Mouse (Mus musculus) embryonic facial prominence, embryonic 13.5 days (tissue): ENCODE measurements at regions not wholly inside any gene's neighbourhood (a gene's known extent, or its start where the extent isn't known, plus 50 kb on each side); places are given as distances from the start of the nearest gene placed in this dataset. TPM values are rescaled to one million over a fixed set of nuclear protein-coding genes. Genes with fewer than 3 reads are reported as not detected.
"Not testable (repeated sequence)": the region's sequence is repeated elsewhere in the genome, so short reads cannot be mapped to it uniquely, and the experiment has no call there.

Experiments used
- ATAC-seq: fragments of 200-750 bp; cut with Nextera tagmentation; 2 replicates; pipeline ENCODE4 v1.8.0; 2017; ENCODE audit warnings: low read depth; ENCODE audit not compliant: insufficient number of reproducible peaks, insufficient read depth, low FRiP score, low TSS enrichment
- H3K27ac ChIP-seq: fragments of 300-500 bp; sonication (generic); 2 replicates; pipeline ENCODE4 v1.5.1; 2015; ENCODE audit warnings: moderate library complexity, mild to moderate bottlenecking, inconsistent platforms
- H3K27me3 ChIP-seq: fragments of 300-500 bp; sonication (generic); 2 replicates; pipeline ENCODE4 v1.6.1; 2015; ENCODE audit warnings: mild to moderate bottlenecking, inconsistent platforms
- H3K36me3 ChIP-seq: fragments of 300-500 bp; sonication (generic); 2 replicates; pipeline ENCODE4 v1.6.1; 2015; ENCODE audit warnings: mild to moderate bottlenecking, inconsistent platforms
- H3K4me1 ChIP-seq: fragments of 300-500 bp; sonication (generic); 2 replicates; pipeline ENCODE4 v1.6.1; 2015; ENCODE audit warnings: inconsistent platforms
- H3K4me2 ChIP-seq: fragments of 300-500 bp; sonication (generic); 2 replicates; pipeline ENCODE4 v1.6.1; 2015; ENCODE audit warnings: moderate library complexity, mild to moderate bottlenecking, inconsistent platforms
- H3K4me3 ChIP-seq: fragments of 300-500 bp; sonication (generic); 2 replicates; pipeline ENCODE4 v1.5.1; 2015; ENCODE audit warnings: mild to moderate bottlenecking, inconsistent platforms
- H3K9ac ChIP-seq: fragments of 300-500 bp; sonication (generic); 2 replicates; pipeline ENCODE4 v1.6.1; 2015; ENCODE audit warnings: mild to moderate bottlenecking, inconsistent platforms
- H3K9me3 ChIP-seq: fragments of 300-500 bp; sonication (generic); 2 replicates; pipeline ENCODE4 v1.6.1; 2016; ENCODE audit warnings: inconsistent platforms
- WGBS: fragments of 180-500 bp; shearing (Covaris S2); methylation state at CpG from one replicate; pipeline ENCODE4 v1.1.7; 2015; ENCODE audit warnings: mixed read lengths; 5-methylcytosine and 5-hydroxymethylcytosine counted together
- microRNA-seq: library from miRNA; unstranded; fragments of <30 nt; microRNA quantifications from one replicate; pipeline ENCODE4, GENCODE M21; 2016

- Histone ChIP-seq H3K9me3 (no peaks in the 10 kb centered on the region), H3K9ac (no peak overlapping the region), H3K4me1 (no peaks in the 10 kb centered on the region), H3K27ac (no peak overlapping the region), H3K36me3 (no peaks in the 10 kb centered on the region), H3K4me2 (no peak overlapping the region), H3K27me3 (no peaks in the 10 kb centered on the region), H3K4me3 (no peak overlapping the region)
- 86% methylated on average over 4 of the region's 4 CpGs for WGBS
- no peak for ATAC-seq
These were observed 82.4 kb upstream of the Egfr start for GRCm38 (mm10) chr11:16669453-16670251.

GRCm38 (mm10) chr11:16670282-16670681, 81.7 kb upstream of the Egfr start:
- WGBS = 87% methylated on average over 1 of the region's 1 CpGs
- no peak overlapping the region for H3K4me3 ChIP-seq
- H3K9ac ChIP-seq = no peak overlapping the region
- H3K36me3 ChIP-seq = no peaks in the 10 kb centered on the region
- H3K4me2 ChIP-seq = no peak overlapping the region
- no peaks in the 10 kb centered on the region for H3K27me3 ChIP-seq
- ATAC-seq = no peak
- H3K9me3 ChIP-seq = no peaks in the 10 kb centered on the region
- H3K27ac ChIP-seq = no peak overlapping the region
- no peaks in the 10 kb centered on the region for H3K4me1 ChIP-seq

DNA sequence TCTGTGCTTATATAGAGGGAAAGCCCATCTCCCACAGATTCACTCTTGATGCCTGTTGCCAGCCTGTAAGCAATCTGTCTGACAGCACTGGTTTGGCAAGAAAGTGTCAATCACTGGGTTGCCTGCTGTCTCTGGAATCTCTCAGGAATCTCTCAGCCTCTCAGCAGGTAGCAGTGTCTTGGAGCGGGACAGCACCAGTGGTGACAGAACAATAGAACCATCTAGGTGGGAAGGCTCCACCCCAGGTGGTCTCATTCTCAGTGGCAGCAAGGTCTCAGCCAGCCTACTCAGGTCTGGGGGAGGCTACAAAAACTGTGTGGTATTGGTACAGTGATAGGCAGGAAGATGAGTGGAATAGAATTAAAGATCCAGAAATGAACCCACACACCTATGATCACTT, 76.1 kb upstream of the Egfr start:
- not testable (repeated sequence) for H3K27me3 ChIP-seq, H3K9me3 ChIP-seq, H3K27ac ChIP-seq, H3K4me3 ChIP-seq, H3K9ac ChIP-seq, ATAC-seq, H3K4me1 ChIP-seq, H3K36me3 ChIP-seq, H3K4me2 ChIP-seq
- WGBS = 26% methylated on average over 1 of the region's 1 CpGs

DNA sequence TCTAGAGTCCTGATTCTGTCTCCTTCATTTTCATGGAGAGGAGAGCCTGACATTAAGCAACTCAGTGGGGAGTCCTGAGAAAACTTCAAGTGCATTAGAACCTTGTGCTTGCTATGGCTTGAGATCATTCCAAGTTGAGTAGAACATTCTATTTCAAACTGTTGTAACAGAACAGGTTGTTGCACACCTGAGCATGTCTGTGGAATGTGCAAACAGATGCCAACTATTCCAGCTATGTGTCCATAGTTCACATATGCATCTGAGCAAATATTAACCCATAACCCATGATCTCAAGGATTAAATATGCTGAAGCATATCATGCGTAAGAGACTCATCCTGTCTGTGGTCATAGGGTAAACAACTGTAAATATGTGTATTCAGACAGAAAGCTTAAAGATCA, 68.5 kb upstream of the Egfr start:
- no peaks in the 10 kb centered on the region for H3K36me3 ChIP-seq
- no peak overlapping the region for H3K27ac ChIP-seq
- no peak overlapping the region for H3K4me2 ChIP-seq
- H3K4me1 ChIP-seq = no peaks in the 10 kb centered on the region
- no peak overlapping the region for H3K9ac ChIP-seq
- 79% methylated on average over 1 of the region's 1 CpGs for WGBS
- no peaks in the 10 kb centered on the region for H3K9me3 ChIP-seq
- H3K4me3 ChIP-seq = no peak overlapping the region
- no peak for ATAC-seq
- H3K27me3 ChIP-seq = no peaks in the 10 kb centered on the region

DNA sequence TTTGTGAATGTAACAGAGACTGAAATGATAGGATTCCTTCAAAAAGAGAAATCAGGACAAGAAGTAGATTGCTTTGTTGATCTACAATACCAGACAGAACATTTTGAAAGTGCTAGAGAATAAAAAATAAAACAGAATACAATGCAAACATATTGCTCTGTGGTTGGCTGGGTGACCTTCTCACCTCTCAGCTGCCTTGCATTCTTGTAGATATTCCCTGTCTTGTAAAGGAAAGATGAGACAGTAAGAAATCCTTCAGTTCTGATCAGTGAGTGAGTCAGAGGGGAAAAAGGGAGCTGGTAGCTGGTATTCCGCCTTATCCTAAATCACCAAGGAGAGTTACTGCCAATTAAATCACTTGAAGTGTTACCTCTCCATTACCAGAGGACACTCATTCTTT, 56.4 kb upstream of the Egfr start:
- 80% methylated on average over 1 of the region's 1 CpGs for WGBS
- no peak for ATAC-seq
- Histone ChIP-seq H3K4me2 (no peak overlapping the region), H3K27ac (no peak overlapping the region), H3K9ac (no peak overlapping the region), H3K27me3 (0 out of 2 replicates have a peak, but pooled peaks cover 6% of the 10 kb centered on the region), H3K9me3 (no peaks in the 10 kb centered on the region), H3K4me3 (no peak overlapping the region), H3K36me3 (no peaks in the 10 kb centered on the region), H3K4me1 (0 out of 2 replicates have a peak, but pooled peaks cover 5% of the 10 kb centered on the region)

DNA sequence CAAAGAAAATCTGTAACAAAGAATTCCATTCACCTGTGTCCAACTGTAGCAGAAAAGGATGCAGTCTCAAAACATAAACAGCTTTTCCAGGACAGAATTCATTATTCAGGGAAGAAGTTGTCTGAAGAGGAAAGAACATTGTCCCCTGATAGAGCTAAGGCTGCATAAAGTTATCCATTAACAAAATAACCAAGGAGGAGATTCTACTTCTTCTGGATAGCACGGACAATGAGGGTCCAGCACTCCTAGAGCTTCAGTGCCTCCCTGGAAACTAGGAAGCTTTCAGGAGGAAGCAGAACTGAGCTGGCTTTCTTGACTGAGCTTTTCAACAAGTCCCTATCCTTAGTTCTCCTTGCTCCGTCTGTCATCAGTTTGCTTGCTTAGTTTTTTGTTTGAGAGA, 55.2 kb upstream of the Egfr start:
- no peaks in the 10 kb centered on the region for H3K9me3 ChIP-seq
- H3K9ac ChIP-seq = no peak overlapping the region
- no peak for ATAC-seq
- no peak overlapping the region for H3K4me3 ChIP-seq
- H3K36me3 ChIP-seq = no peaks in the 10 kb centered on the region
- 0 out of 2 replicates have a peak, but pooled peaks cover 6% of the 10 kb centered on the region for H3K27me3 ChIP-seq
- H3K4me2 ChIP-seq = no peak overlapping the region
- no peak overlapping the region for H3K27ac ChIP-seq
- WGBS = 72% methylated on average over 2 of the region's 2 CpGs
- H3K4me1 ChIP-seq = peaks cover 5% of the 10 kb centered on the region; the same call in 1 of the 2 replicates

DNA sequence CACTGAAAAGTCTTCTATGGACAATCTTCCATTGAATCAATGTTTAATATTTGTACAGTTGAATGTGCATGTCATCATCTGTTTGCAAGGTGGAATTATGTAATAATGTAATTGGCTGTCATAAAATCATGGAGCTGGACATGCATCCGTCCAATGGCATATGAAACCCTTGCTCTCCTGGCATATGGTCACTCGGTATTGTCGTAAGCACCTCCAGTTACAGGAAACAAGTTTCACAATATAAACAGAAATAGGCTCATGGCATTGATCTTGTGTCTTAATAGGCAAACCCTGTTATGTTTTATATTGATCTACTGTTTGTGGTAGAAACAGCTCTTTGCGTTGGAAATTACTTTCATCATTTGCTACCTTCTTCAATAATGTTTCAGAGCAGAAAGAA, 50.2 kb upstream of the Egfr start:
- ATAC-seq = no peak
- 92% methylated on average over 4 of the region's 4 CpGs for WGBS
- H3K27ac ChIP-seq = no peak overlapping the region
- peaks cover 13% of the 10 kb centered on the region for H3K27me3 ChIP-seq
- no peaks in the 10 kb centered on the region; the same call in 1 of the 2 replicates for H3K4me1 ChIP-seq
- no peak overlapping the region for H3K4me2 ChIP-seq
- H3K36me3 ChIP-seq = no peaks in the 10 kb centered on the region
- H3K9ac ChIP-seq = no peak overlapping the region
- H3K9me3 ChIP-seq = no peaks in the 10 kb centered on the region
- H3K4me3 ChIP-seq = no peak overlapping the region

Small RNAs in the stretch of these regions (microRNA-seq; reads per million reads assigned to microRNA genes)
- gene Gm24714 = not detected
